Mouse (Mus musculus) neutrophil, adult 5-6 weeks (primary cell): Measurements from ENCODE around the gene Arpp21. TPM values are rescaled to one million over a fixed set of nuclear protein-coding genes. Genes with fewer than 3 reads are reported as not detected.
A peak's percentile ranks its signal among the peaks of the same experiment; 100 is the strongest.

ENCODE experiments used
- ATAC-seq: fragments of 151-379, 151-347 bp; 2 replicates; pipeline ENCODE4 v1.8.0; 2017; ENCODE audit warnings: mild to moderate bottlenecking, moderate TSS enrichment; ENCODE audit not compliant: insufficient number of reproducible peaks, poor library complexity, low FRiP score, severe bottlenecking; ENCODE audit errors: extremely low read depth
- total RNA-seq: library from RNA; stranded (forward); fragments of 200-1000 nt; gene quantifications from 2 replicates; pipeline ENCODE4 v1.2.3, GENCODE M21; 2017

Gene Arpp21
- total RNA-seq, 1 experiment from 2014 or later: 0.58 TPM

- no peak for ATAC-seq
These were observed 2.4 kb downstream of the Arpp21 start for GRCm38 (mm10) chr9:112233378-112233777.

DNA sequence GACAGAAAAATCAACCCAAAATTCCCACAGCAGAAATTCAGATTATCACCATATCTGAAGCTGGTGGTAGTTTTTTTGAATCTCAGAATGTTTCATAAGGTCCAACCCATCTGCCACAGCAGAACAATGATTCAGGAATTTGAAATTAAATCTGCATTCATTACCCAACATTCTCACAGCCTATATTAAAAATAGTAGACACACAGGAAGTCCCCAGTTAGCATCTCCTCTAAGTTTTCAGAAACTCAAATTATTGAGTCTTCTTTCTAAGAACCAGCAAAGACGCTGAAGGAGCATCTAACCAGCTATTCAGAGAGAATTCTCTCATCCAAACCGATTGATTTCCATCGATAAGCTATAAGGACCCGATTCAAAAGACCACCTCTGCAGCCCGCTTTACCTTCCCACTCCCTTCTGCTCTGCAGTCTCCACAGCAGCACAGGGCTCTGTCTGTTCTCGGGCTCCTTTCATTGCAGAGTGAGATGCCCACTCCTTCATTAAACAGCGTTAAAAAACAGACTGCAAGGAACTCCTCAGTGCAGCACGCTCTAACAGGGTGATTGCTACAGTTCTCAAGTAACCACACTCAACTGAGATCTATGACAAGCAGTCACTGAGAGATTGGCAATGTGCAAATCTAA, 3.7 kb downstream of the Arpp21 start:
- no peak for ATAC-seq

- no peak for ATAC-seq
These were observed 4.4 kb downstream of the Arpp21 start for GRCm38 (mm10) chr9:112231383-112231782.

GRCm38 (mm10) chr9:112230716-112231361, 4.9 kb downstream of the Arpp21 start:
- no peak for ATAC-seq

DNA sequence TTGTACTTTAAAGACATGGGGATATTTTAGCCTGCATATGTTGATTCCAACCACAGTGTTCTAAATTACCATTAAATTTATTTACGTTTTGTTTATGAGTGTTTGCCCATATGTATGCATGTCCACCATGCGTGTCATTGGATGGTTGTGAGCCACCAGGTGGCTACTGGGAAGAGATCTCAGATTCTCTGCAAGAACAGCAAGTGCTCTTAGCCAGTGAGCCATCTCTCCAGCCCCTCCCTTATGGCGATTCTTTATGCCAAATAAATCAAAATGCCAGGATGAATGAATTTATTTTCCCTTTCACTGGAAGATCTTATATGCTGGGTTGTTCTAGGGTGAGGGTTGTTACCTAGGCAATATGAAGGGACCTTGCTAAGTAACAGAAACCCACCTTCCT, 7.3 kb downstream of the Arpp21 start:
- ATAC-seq: no peak

DNA sequence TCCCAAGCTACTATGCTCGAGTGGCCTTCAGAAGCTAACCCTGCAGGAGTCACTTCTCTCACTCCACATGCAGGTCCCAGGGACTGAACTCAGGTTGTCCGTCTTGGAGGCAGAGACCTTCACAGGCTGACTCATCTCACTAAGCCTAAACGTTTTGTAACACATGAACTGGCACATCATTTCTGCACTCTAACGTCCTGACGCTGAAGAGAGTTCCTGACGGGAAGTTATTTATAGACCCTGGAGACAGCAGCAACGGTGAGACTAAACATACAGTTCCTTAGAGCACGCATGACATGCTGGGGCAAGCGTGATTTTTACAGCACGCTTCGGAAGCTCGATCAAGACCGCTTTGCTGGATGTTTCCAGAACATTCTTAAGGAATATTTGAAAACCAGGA, 8.6 kb downstream of the Arpp21 start:
- ATAC-seq: no peak

GRCm38 (mm10) chr9:112226511-112226910, 9.2 kb downstream of the Arpp21 start:
- no peak for ATAC-seq

DNA sequence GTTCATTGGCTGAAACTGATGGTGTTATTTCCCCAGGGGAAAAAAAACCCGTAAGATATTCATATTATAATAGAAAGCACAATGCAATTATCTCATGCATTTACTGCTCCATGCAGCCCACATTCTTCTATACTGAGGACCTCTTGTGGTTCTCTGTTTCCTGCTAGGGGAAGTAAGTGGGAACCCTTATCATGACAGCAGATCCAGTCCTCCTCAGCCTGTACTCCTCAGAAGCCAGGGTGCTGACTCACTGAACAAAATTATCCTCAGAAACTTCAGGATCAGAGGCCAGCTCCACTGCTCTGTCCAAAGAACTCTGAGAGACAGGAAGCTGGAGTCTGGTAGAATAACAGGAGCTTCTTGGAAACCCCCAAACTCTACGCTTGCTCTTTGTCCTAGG, 10.7 kb downstream of the Arpp21 start:
- ATAC-seq: no peak

DNA sequence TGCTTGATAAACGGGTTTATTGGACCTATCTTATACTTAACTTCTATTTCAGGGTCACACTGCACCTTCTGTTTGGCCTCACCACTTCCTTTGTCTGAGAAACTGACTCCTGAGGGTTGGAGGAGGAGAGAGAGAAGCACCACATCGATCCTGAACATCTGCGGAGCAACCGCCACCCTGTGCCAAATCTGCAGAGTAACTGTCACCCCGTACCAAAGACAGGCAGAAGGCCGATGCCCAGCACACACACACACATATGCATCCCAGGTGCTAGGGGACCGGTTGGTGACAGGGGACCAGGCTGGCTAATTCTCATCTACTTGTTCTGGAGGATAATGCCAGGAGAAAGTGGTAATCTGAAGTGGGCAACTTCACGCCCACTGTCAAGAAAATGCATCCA, 16.4 kb downstream of the Arpp21 start:
- ATAC-seq: no peak

DNA sequence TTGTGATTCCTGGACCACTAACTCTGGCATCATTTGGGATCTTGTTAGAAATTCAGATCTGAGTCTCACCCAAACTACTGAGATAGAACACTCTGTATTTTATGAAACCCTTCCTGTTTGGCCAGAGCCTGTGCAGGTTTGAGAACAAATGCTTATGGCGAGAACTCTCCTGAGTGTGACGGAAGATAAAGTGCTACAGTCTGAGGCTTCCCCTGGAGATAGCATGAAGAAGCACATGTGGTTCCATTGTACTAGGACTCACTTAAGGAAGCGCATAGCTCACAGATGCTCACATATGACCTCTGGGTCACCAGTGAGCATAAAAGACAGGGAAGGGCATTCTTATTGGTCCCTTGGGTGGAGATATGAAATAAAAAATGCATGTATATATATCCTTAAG, 17.5 kb downstream of the Arpp21 start:
- ATAC-seq: no peak

- ATAC-seq: no peak
These were observed 18.6 kb downstream of the Arpp21 start for GRCm38 (mm10) chr9:112217161-112217560.

GRCm38 (mm10) chr9:112215030-112215806, 20.5 kb downstream of the Arpp21 start:
- ATAC-seq: no peak

- ATAC-seq: no peak
These were observed 22.1 kb downstream of the Arpp21 start for GRCm38 (mm10) chr9:112213411-112214255.

DNA sequence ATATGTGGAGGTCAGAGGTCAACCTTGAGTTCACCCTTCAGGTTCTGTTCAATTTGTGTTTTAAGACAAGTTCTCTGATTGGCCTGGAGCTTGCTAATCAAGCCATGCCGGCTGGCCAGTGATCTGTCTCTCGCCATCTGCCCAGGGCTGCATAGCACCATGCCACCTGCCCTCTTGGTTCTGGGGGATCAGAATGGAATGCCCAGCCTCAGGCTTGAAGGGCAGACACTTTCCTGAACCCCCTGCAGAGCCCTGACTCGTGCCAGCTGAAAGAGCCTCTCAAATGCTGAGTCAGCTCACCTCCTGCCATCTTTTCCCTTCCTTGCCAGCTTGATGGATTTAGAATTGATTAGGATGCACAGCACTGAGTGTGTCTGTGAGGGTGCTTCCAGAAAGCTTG, 25.9 kb downstream of the Arpp21 start:
- ATAC-seq: no peak

GRCm38 (mm10) chr9:112207767-112208166, 28.0 kb downstream of the Arpp21 start:
- peak; percentile 66 for ATAC-seq

DNA sequence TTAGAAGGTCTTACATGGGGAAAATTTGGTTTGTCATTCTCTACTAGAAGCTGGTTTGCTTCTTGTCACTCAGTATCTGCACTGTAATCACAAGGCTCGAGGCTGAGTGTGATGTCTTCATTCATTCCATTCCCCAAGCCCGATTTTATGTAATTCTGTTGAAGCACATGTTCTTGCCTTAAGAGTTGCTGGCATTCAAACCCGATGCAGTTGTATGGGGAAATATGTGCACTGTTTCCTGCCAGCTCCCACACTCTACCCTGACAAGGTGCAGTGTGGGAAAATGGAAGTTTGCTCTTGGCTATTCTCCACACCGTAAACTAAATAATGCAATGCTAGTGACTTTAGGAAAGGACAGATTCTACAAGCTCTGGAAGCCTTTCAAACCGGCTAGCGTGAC, 37.4 kb downstream of the Arpp21 start:
- no peak for ATAC-seq

DNA sequence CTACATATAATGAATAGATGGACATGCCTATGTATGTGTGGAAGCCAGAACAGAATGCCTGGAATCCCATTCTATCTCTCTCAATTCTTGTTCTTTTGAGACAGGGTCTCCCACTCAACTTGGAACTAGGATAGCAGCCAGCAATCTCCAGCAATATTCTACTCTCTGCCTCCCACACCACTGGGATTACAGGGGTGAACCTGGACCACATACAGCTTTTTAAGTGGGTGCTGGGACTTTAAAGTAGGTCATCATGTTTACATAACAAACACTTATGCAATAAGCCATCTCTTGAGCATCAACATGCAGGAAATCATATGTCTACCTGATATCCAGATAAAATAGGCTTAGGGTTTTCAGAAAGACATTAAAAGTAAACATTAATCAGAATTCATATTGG, 41.7 kb downstream of the Arpp21 start:
- ATAC-seq: no peak

DNA sequence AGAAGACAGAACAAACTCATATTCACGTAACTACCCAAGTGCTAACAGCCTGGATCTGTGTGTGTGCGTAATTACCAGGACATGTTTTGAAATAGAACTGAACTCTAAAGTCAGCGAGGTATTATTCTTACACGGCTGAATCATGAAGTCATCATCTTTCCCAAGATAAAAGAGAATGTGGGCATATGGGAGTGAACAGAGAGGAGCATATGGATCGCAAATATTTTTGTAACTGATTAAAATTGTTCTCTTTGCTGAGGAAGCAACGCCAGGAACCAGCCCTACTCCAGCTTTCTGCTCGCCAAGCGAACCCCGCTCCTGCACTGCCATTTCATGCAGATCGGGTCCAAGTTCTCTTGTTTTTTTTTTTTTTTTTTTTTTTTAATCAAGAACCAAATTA, 46.3 kb downstream of the Arpp21 start:
- ATAC-seq: no peak

DNA sequence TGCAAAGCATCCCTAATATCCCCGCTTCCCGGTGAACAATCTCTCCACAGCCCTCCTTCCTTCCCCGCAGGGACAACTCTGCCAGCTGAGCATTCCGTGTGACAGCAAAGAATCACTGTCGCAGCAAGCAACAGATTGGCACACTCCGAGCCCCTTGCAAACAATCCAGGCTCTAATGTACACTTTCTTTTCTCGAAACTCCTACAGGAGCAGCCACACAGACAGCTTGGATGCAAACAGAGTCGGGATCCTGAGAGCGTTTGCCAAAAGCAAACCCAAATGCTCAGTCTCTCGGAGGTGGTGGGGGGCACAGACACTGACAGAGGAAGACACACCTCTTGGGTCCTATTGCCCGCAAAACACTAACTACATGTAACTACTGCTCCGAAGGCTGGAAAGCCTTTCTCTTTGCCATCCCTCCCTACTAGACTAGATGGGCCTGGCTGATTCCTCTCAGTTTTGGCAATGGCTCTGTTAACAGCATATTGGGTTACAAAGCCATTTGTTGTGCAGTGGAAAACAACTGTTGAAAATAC, 47.3 kb downstream of the Arpp21 start:
- ATAC-seq: no peak
